Mouse (Mus musculus) splenic B cell, adult 2 months (primary cell): ENCODE data around the gene Hmga1.

Experiments used
- DNase-seq: peaks from one replicate; pipeline ENCODE4 v3.0.0-alpha.2; 2011; ENCODE audit warnings: low read depth, low spot score
- H3K27me3 ChIP-seq: 2 replicates; pipeline ENCODE4 v1.6.1; 2012; ENCODE audit warnings: mild to moderate bottlenecking, low read length, moderate library complexity, mixed read lengths; ENCODE audit not compliant: control insufficient read depth, poor library complexity, insufficient read depth, severe bottlenecking
- H3K36me3 ChIP-seq: 2 replicates; pipeline ENCODE4 v1.6.1; 2012; ENCODE audit warnings: mild to moderate bottlenecking, low read length, moderate library complexity, mixed read lengths; ENCODE audit not compliant: control insufficient read depth, poor library complexity, insufficient read depth, severe bottlenecking

Hmga1 gene

DNA sequence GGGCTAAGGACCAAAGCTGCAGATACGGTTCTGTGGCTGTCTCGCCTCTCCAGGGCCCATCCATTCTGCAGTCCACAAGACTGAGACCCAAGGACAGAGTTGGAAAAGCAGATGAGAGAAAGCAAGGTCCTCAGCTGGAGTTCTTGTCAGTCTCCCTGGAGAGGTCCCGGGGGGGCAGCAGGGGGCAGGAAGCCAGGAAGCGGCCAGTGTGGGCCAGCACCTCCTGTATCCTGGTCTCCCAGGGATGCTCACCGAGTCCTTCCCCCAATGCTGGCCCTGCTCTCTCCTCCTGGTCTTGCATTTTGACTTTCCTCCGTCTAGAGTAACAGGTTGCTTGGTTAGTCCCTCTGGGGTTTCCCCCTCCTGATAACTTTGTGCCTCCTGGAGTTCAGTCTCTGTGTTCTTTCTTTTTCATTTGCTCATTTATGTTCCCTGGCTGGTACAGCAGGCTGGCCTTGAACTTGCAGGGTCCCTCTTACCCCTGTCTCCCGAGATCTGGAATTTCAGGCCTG lies 9.7 kb upstream of the Hmga1 start:
- no peak for DNase-seq
- Histone ChIP-seq H3K27me3 (no peaks in the 10 kb centered on the region), H3K36me3 (no peaks in the 10 kb centered on the region)

DNA sequence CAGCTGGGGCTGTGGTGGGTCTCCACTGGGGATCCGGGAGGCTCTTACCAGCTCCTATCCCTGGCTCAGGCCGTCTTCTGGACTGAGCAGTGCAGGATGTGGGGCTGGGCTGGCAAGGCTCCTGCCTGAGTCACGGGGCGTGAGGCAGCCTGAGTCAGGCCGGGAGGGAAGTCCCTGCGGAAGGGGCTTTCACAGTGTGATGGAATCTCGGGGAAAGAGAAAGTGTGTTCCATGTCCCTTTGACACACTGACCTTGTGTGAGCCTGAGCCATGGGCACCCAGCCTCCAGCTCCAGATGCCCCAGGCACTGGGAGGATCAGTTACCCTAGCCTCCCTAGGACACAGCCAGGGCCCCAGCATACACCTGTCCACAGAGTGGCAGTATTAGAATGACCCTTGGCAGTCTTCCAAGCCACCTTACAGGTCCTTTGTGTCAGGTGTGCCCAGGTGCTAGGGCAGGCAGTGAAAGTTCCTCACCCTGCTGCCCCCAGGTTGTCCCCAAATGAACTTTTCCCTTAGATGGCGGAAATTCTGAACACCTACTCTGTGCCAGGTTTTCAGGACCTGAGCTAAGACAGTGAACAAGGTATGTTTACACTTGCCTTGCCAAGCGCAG lies 8.9 kb upstream of the Hmga1 start:
- DNase-seq: no peak
- Histone ChIP-seq H3K36me3 (no peaks in the 10 kb centered on the region), H3K27me3 (no peaks in the 10 kb centered on the region)

DNA sequence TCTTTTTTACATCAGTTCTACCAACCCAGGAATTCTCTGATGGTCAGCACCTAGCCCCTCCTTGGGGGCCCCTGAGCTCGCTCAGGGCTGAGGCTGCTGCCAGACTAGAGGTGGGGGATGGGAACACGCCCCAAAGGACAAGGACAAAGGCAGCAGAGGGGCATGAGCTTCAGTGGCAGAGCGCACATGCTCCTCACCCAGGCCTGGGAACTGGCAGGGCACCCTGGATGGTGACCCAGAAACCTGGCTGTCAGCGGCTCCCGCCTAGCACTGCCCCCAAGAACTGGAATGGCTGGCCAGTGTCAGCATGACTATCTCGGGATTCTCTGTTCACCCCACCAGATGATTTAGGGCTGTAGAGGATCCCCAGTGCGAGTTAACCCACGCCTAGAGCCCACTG lies 7.1 kb upstream of the Hmga1 start:
- Histone ChIP-seq H3K36me3 (no peaks in the 10 kb centered on the region), H3K27me3 (no peaks in the 10 kb centered on the region)
- no peak for DNase-seq

DNA sequence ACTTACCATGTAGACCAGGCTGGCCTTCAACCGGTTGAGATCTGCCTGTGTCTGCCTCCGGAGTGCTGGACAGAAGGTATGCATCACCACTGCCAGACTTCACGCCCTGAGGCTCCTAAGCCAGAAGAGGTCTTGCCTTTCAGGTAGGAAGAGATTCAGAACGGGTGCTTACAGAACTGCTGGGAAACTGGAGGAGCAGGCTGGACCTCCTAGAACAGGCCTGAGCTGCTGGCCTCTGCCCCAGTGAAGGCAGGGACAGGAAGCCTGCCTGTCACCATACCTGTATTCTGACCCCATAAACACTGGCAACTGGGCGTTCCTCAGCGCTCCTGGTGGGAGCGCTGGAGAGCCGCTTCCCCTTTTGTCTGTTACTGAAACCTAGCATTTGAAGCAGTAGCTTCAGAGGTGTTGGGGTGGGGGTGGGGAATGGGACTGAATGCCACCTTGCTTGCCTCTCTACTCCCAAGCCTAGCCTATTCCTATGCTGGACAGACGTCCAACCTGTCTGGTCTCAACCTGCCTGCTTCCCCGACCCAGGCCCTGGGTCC lies 4.8 kb upstream of the Hmga1 start:
- Histone ChIP-seq H3K27me3 (no peaks in the 10 kb centered on the region), H3K36me3 (no peaks in the 10 kb centered on the region)
- peak; percentile 60 for DNase-seq

DNA sequence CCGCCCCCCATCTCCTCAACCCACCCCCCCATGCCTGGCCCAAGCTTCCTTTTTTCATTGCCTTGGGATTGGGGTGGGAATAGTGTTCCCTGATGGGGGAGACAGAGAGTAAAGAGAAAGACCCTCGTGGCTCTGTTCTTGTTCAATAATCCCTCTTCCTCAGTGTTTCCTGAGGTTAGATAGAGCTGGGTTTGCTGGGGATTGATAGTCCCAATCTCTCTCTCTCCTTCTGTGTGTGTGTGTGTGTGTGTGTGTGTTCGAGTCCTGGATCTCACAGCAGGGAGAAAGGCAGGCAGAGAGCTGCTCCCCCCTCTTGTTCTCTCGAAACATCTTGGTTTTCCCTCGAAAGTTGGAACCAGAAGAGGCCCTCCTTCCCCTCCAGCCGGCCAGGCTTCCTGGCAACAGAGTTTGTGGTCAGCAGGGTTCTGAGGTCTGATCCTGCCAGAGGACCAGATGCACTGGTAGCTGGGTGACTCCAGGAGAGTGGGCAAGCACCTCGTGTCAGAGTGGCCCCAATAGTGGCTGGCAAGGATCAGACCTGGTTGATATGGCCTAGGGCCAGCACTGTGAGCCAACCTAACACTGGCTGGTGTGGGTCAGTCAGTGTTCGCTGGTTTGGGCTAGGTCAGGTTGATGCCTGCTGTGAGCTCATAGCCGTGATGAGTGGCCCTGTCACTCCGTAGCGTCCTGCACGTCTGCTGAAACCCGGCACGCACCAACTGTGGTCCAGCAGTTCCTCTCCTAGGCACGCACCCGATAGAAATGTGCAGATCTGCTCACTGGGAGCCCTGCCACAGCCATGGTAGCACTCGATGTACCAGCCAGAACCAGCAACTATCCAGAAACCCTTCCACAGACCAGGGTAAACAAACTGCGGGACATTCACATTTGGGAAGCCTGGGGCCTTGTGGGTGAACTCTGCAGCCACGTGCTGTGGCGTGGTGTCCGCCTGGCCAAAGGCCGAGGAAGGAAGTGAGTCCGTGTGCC lies 3.8 kb upstream of the Hmga1 start:
- H3K27me3 ChIP-seq: no peaks in the 10 kb centered on the region
- H3K36me3 ChIP-seq: no peaks in the 10 kb centered on the region
- no peak for DNase-seq

DNA sequence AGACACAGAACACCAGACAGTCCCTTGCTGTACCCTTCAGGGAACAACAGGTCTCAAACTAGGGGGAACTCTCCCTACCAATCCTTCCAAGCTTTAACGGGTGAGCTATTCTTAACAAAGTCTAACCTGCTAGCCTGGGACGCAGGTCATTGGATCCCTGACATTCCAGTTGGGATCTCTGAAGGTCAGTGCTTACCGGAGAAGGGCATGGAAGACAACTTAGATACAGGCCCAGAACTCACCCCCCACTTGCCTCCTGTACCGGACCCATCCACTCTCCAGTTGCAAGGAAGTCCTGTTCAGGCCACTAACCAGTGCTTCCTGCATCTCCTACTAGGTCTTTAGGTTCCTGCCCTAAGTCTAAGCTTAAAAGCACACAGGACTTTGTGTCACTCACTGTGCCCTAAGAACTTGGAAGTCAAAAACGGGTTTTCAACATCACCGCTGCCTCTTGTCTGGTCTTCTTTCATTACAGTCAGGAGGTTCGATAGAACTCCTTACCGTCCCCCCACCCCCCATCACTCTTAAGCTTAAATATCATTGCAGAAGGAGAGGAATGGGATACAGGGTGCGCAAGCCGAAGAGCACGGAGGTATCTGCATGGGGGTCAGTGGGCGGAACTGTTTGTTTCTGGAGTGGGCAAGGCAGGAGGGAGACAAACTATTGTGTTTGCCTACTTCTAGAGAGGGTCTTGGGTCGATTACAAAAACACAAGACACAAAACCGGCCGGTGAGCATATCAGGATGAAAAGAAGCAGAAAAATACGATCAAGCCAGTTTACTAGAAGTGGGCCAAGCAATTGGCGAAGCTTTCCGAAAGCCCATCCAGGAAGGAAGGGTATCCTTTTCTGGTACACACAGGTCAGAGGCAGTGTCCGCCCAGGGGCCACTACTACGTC lies 2.0 kb upstream of the Hmga1 start:
- no peak for DNase-seq
- H3K36me3 ChIP-seq: no peaks in the 10 kb centered on the region
- H3K27me3 ChIP-seq: no peaks in the 10 kb centered on the region

DNA sequence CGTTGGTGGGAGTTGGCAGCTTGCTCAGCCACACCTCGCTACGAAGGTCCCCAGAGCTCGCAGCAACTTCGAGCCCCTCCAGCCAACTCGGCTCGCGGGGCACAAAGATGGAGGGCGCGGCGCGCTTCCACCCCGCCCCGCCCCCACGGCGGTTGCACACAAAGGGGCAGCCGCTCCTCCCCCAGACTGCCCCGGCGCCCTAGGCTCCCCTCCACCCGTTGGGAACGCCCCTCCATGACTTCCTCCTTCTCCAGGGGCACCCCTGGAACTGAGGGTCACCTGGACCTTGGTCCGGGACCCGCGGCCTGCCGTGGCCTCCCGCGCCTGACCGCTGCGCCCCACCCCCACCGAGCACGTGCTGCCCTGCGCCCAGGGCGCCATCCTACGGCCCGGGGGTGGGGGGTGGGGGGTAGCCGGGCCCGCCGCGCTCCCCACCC lies 1.2 kb upstream of the Hmga1 start:
- H3K36me3 ChIP-seq: no peaks in the 10 kb centered on the region
- DNase-seq: peak; percentile 64
- no peaks in the 10 kb centered on the region for H3K27me3 ChIP-seq

DNA sequence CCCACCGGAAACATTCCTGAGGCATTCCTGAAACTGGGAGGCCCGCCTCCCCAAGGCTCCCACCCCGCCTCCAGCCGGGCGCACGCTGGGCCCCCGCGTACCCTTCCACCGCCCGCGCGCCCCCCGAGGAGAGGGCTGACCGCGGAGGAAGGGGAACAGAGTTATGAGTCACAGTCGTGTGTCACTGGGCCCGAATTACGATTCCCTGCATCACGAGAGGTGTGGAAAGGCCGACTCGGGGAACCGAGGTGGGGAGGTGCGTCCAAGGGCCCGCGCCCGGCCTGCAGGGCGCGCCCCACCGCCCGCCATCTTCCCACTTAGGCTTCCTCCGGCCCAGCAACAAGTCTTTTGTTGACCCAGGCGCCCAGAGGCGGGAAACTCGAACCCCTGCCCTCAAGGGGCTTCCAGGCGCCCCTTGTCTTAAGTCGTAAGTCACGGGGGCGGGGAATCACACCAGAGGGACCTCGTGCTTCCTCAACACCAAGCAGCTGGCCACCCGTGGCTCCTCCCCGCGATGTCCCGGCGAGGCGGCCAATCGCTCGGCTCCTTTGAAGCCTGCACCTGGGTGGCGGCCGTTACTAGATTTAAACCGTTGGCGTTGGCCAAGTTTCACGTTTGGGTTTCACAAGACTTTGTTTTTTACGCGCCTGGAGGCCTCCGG lies 655 bp upstream of the Hmga1 start:
- H3K27me3 ChIP-seq: no peaks in the 10 kb centered on the region
- DNase-seq: peak; percentile 92
- H3K36me3 ChIP-seq: no peaks in the 10 kb centered on the region

DNA sequence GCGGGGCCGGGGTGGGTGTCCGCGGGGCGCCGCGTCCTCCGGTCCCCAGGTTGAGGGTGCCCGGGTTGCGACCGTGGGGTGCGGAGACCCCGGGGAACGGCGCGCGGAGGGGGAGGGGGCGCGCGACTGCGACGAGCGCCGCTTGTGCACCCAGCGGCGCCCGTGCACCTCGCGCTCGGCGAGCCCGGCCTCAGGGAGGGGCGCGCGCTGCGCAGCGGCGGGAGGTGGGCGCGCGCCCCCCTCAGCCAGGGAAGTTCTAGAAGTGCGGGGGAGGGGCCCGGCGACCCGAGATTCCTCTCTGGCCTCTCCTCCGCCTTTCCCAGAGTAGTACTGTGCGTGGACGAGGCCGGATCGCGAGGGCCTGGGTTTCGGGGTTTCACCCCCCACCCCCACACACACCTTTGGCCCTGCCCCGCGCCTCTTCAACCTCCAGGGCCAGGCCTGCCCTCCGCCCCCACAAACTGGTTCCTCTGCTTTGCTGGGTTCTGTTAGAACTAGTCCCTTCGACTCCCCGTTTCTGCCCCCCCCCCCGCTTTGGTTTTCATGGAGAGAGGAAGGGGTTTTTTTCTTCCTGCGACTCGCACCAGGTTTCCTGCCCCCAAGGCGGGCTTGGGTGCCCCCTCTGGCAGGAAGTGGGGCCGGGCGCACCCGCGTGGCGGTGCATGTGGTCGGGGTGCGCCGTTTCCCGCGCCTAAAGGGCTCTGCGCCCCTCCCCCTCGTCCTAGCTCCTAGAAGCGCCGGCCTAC lies 1.1 kb downstream of the Hmga1 start:
- no peaks in the 10 kb centered on the region for H3K27me3 ChIP-seq
- peak; percentile 68 for DNase-seq
- peaks cover 7% of the 10 kb centered on the region for H3K36me3 ChIP-seq

DNA sequence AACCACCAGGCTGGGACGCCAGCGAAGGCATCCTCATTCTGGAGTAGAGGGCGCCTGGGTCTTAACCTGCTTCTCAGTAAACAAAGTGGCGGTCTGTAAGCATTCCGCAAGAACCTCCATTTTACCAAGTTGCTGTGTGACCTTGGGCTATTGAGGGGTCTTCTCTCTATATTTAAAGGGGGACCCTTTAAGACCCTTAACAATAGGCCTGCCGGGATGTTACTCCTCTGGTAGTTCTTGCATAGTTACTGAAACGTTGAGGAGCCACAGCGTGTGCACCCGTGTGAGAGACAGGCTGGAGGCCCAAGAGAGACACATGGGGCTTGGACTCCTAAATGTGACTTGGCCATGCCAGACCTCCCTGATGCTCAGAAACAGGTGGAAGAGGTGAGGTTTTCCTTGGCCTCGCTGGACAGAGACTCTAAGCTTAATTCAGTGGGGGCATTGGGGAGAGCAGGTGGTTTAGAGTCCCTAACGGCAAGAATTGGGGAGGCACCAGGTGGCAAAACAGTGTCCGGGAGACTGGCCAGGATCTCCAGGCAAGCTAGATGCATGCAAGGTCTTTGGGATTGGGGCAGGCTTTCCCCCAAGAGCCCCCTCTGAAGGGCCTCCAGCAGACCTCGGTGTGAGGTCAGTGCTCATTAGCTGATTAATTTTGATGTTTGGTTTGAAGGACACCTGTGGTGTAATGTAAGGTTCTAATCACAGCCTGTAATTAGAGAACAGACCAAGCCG lies 1.8 kb downstream of the Hmga1 start:
- no peaks in the 10 kb centered on the region for H3K27me3 ChIP-seq
- H3K36me3 ChIP-seq: peaks cover 7% of the 10 kb centered on the region
- DNase-seq: no peak

DNA sequence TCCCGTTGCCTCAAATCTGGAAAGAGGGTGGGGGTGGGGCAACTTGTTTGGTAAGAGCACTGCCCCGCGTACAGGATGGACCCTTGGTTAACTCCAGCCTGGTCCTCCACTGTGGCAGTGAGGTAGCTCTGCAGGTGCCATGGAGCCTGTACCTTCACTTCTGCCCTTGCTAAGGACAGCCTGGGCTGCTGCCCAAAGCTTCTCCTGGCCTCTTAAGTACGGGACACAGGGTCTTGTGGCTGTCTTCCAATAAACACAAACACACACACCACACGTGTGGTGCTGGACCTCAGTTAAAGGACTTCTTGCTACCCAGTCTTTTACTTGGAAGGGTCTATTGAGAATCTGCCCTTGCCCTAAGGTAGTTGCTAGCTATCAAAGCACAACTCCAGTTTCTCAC lies 2.5 kb downstream of the Hmga1 start:
- Histone ChIP-seq H3K27me3 (no peaks in the 10 kb centered on the region), H3K36me3 (peaks cover 7% of the 10 kb centered on the region)
- DNase-seq: no peak

DNA sequence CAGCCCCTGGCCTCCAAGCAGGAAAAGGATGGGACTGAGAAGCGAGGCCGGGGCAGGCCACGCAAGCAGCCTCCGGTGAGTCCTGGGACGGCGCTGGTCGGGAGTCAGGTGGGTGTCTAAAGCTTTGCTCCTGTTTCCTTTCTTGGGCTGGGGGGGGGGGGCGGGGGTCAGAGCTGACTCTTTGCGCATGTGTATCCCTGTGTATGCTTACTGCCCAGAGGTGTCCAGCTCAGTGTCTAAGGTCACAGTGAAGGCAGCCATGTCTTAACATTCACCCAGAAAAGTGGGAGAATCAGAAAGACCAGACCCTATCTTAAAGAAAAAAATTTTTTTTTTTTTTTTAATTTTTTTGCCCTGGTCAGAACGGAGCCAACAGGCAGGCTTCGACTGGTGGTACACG lies 3.3 kb downstream of the Hmga1 start:
- DNase-seq: no peak
- Histone ChIP-seq H3K27me3 (no peaks in the 10 kb centered on the region), H3K36me3 (peaks cover 7% of the 10 kb centered on the region)

DNA sequence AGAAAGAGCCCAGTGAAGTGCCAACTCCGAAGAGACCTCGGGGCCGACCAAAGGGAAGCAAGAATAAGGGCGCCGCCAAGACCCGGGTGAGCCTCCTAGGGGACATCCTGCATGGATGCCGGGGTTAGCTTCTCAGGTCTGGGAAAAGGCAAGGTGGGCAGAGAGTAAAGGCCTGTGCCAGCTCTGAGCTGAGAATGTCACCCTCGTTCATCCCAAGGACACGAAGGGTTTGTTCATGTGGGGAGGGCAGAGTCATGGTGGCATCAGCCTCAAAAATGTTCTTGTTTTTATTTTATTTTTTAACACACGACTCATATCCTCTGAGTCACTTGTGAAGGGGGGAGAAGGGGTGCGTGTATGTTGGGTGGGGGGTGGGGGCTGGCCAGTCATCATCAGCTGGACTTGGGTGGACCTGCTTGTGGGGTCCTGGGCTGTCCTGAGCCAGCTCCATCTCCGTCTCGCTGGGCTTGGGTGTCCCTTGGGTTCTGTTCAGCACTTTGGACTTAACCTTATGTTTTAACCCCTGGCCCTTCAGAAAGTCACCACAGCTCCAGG lies 4.7 kb downstream of the Hmga1 start:
- no peak for DNase-seq
- no peaks in the 10 kb centered on the region for H3K27me3 ChIP-seq
- peaks cover 7% of the 10 kb centered on the region for H3K36me3 ChIP-seq
